Mouse (Mus musculus) heart, embryonic 12.5 days (tissue): Measurements from ENCODE around the gene Lamc1. TPM values are rescaled to one million over a fixed set of nuclear protein-coding genes. Genes with fewer than 3 reads are reported as not detected.

ENCODE experiments used
- ATAC-seq: fragments of 200-750 bp; cut with Nextera tagmentation; 2 replicates; pipeline ENCODE4 v1.8.0; 2017; ENCODE audit warnings: moderate TSS enrichment, moderate library complexity; ENCODE audit not compliant: insufficient number of reproducible peaks, low FRiP score
- H3K27ac ChIP-seq: fragments of 300-500 bp; sonication (generic); 2 replicates; pipeline ENCODE4 v1.5.1; 2016; ENCODE audit warnings: mild to moderate bottlenecking, moderate library complexity; ENCODE audit not compliant: poor library complexity, severe bottlenecking
- H3K27me3 ChIP-seq: fragments of 300-500 bp; sonication (generic); replicated peaks from 2 replicates; pipeline ENCODE4 v1.6.1; 2016; ENCODE audit warnings: mild to moderate bottlenecking, moderate library complexity
- H3K36me3 ChIP-seq: fragments of 300-500 bp; sonication (generic); 2 replicates; pipeline ENCODE4 v1.6.1; 2016; ENCODE audit warnings: mild to moderate bottlenecking, moderate library complexity
- H3K4me1 ChIP-seq: fragments of 300-500 bp; sonication (generic); replicated peaks from 2 replicates; pipeline ENCODE4 v1.6.1; 2016; ENCODE audit warnings: mild to moderate bottlenecking
- H3K4me2 ChIP-seq: fragments of 300-500 bp; sonication (generic); 2 replicates; pipeline ENCODE4 v1.6.1; 2016; ENCODE audit warnings: mild to moderate bottlenecking, moderate library complexity
- H3K4me3 ChIP-seq: fragments of 300-500 bp; sonication (generic); 2 replicates; pipeline ENCODE4 v1.5.1; 2016; ENCODE audit warnings: mild to moderate bottlenecking
- H3K9ac ChIP-seq: fragments of 300-500 bp; sonication (generic); 2 replicates; pipeline ENCODE4 v1.6.1; 2016; ENCODE audit warnings: mild to moderate bottlenecking, moderate library complexity
- H3K9me3 ChIP-seq: fragments of 300-500 bp; sonication (generic); replicated peaks from 2 replicates; pipeline ENCODE4 v1.6.1; 2016; ENCODE audit warnings: mild to moderate bottlenecking, moderate library complexity
- WGBS: fragments of 180-500 bp; shearing (Covaris S2); methylation state at CpG from one replicate; pipeline ENCODE4 v1.1.7; 2016; 5-methylcytosine and 5-hydroxymethylcytosine counted together
- polyA plus RNA-seq: library from polyadenylated mRNA; unstranded; fragments of >200 nt; fragmentation: Nextera tagmentation; extraction: Ambion mirVana; gene quantifications from 2 replicates; pipeline ENCODE4 v1.2.1, GENCODE M21; 2016

The Lamc1 gene
- polyA plus RNA-seq, 1 experiment from 2014 or later, result 134 TPM

- Histone ChIP-seq H3K27me3 (no peaks in the 10 kb centered on the region), H3K4me2 (no peak overlapping the region; the same call in 1 of the 2 replicates), H3K27ac (peak overlapping the region; percentile 83), H3K4me3 (no peak overlapping the region), H3K9ac (no peak overlapping the region), H3K36me3 (peaks cover 7% of the 10 kb centered on the region), H3K4me1 (peaks cover 82% of the 10 kb centered on the region), H3K9me3 (no peaks in the 10 kb centered on the region)
- no peak for ATAC-seq
- 41% methylated on average over 5 of the region's 5 CpGs for WGBS
Observed at GRCm38 (mm10) chr1:153266891-153267290, 65.7 kb downstream of the Lamc1 start.

- WGBS, result 62% methylated on average over 7 of the region's 7 CpGs
- no peaks in the 10 kb centered on the region for H3K9me3 ChIP-seq
- peak overlapping the region; percentile 50 for H3K27ac ChIP-seq
- no peak overlapping the region for H3K4me2 ChIP-seq
- ATAC-seq, result no peak
- no peak overlapping the region for H3K9ac ChIP-seq
- H3K4me1 ChIP-seq, result peaks cover 71% of the 10 kb centered on the region
- peaks cover 15% of the 10 kb centered on the region for H3K36me3 ChIP-seq
- H3K4me3 ChIP-seq, result no peak overlapping the region
- no peaks in the 10 kb centered on the region for H3K27me3 ChIP-seq
Observed at GRCm38 (mm10) chr1:153265579-153265978, 67.0 kb downstream of the Lamc1 start.

- 0 out of 2 replicates have a peak, but pooled peaks have one; percentile 31 for ATAC-seq
- H3K36me3 ChIP-seq, result peaks cover 17% of the 10 kb centered on the region
- peak overlapping the region; percentile 50 for H3K27ac ChIP-seq
- H3K9me3 ChIP-seq, result no peaks in the 10 kb centered on the region
- H3K4me3 ChIP-seq, result no peak overlapping the region
- H3K4me2 ChIP-seq, result no peak overlapping the region
- WGBS, result 30% methylated on average over 7 of the region's 7 CpGs
- H3K27me3 ChIP-seq, result no peaks in the 10 kb centered on the region
- peaks cover 71% of the 10 kb centered on the region for H3K4me1 ChIP-seq
- no peak overlapping the region for H3K9ac ChIP-seq
Observed at GRCm38 (mm10) chr1:153265066-153265465, 67.5 kb downstream of the Lamc1 start.

DNA sequence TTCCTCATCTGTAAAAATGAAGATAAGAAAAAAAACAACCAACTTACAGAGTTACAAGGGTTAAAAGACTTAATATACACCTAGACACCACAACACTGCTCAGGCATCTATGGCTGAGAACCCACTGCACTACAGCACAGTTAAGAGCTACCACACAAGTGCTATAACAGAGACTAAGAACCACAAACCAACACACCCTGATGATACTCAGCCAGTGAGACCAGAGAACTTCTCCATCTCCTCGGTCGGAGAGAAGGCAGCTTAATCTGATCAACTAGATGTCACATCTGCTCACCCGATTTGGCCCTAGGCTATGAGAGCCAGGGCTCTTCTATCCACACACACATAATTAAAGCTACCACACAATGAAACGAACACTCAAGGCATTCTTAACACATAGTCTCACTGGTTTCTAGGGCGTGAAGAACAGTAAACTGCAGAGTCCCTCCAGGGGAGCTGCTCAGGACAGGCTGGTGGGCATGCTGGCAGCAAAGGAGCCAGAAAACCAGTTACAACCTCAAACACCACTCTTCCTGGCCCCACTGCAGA is 72.8 kb downstream of the Lamc1 start:
- H3K9me3 ChIP-seq, result no peaks in the 10 kb centered on the region
- 68% methylated on average over 5 of the region's 5 CpGs for WGBS
- ATAC-seq, result no peak

DNA sequence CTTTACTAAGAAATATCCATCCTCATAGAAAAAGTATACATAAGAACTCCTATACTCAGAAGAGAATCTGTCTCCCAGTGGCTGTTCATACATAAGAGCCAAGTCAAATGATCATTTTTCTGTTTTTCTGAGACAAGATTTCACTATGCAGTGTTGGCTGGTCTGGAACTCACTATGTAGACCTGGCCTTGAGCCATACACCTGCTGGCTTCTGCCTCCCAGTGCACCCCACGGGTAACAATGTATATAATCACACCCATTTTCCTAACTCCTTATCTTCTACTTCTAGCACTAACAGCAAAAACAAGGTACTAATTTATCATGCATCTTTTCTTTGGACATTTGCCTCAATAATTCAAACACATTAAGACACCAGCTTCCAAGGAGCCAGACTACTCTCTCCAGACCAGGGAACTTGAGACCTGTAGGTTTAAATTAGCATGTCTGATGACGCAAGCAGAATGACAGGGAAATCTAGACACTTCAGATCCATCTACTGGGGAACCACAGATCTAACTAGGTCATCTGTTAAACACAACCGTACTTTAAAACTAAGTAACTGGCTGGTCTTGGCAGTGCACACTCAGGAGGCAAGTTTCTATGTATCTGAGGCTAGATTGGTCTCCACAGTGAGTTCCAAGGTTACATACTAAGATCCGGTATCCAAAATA is 79.9 kb downstream of the Lamc1 start:
- H3K9ac ChIP-seq, result no peak overlapping the region
- H3K9me3 ChIP-seq, result peaks cover 10% of the 10 kb centered on the region
- H3K4me3 ChIP-seq, result no peak overlapping the region
- no peak overlapping the region for H3K27ac ChIP-seq
- H3K4me2 ChIP-seq, result no peak overlapping the region
- WGBS, result 80% methylated on average over 4 of the region's 4 CpGs
- ATAC-seq, result no peak
- H3K4me1 ChIP-seq, result no peaks in the 10 kb centered on the region
- H3K36me3 ChIP-seq, result peaks cover 70% of the 10 kb centered on the region
- H3K27me3 ChIP-seq, result no peaks in the 10 kb centered on the region

More for the DNA sequence above, 72.8 kb downstream of the Lamc1 start:
- Histone ChIP-seq H3K9ac (no peak overlapping the region), H3K4me1 (peaks cover 30% of the 10 kb centered on the region), H3K4me3 (no peak overlapping the region), H3K27me3 (no peaks in the 10 kb centered on the region), H3K4me2 (no peak overlapping the region), H3K27ac (no peak overlapping the region), H3K36me3 (peaks cover 42% of the 10 kb centered on the region)

GRCm38 (mm10) chr1:153251590-153252206 is 80.9 kb downstream of the Lamc1 start:
- no peaks in the 10 kb centered on the region for H3K27me3 ChIP-seq
- no peak overlapping the region for H3K4me3 ChIP-seq
- H3K9me3 ChIP-seq, result peaks cover 10% of the 10 kb centered on the region
- H3K9ac ChIP-seq, result no peak overlapping the region
- no peak overlapping the region for H3K4me2 ChIP-seq
- 92% methylated on average over 12 of the region's 12 CpGs for WGBS
- H3K27ac ChIP-seq, result no peak overlapping the region
- H3K36me3 ChIP-seq, result peaks cover 71% of the 10 kb centered on the region
- no peaks in the 10 kb centered on the region for H3K4me1 ChIP-seq
- ATAC-seq, result no peak

DNA sequence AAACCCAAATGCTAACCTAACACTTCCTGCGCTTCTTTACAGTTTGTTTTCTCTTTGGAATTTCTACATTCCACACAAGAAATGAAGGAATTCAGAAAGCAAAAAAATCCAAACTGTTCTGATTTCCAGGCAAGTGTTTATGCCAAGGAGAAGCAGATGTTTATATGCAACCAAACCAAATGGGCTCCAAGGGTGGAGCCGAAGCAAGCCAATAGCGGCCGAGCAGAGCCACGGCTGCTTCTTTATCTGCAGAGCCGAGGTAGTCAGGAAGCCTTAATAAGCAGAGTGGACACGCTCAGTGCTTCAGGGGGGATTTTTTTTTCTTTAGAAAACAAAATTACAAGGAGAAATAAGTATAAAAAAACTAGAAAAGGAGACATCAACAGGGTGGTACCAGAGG is 91.2 kb downstream of the Lamc1 start:
- Histone ChIP-seq H3K27ac (no peak overlapping the region), H3K4me1 (peaks cover 8% of the 10 kb centered on the region; the same call in 1 of the 2 replicates), H3K9me3 (no peaks in the 10 kb centered on the region), H3K27me3 (no peaks in the 10 kb centered on the region), H3K4me2 (no peak overlapping the region), H3K4me3 (no peak overlapping the region), H3K9ac (no peak overlapping the region), H3K36me3 (peaks cover 89% of the 10 kb centered on the region)
- 67% methylated on average over 7 of the region's 7 CpGs for WGBS
- ATAC-seq, result no peak

DNA sequence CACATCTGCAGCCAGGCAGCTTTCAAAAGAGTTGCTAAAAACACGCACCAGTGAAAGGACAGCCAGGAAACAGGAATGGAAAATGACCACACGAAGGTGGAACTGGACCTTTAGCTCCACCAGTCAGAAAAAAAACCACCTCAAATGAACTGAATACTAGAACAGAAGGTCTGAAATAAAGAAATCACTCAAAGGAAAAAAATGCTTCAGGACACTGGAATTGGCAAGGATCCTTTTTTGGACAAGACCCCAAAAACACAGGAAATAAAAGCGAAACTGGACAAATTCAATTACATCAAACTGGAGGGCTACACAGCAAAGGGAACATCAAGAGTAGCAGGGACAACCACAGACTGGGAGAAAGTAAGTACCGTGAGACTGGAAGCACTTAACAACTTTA is 97.0 kb downstream of the Lamc1 start:
- peaks cover 80% of the 10 kb centered on the region for H3K36me3 ChIP-seq
- H3K27ac ChIP-seq, result peak overlapping the region; percentile 1; the same call in 1 of the 2 replicates

GRCm38 (mm10) chr1:153231681-153232080 is 100.9 kb downstream of the Lamc1 start:
- Histone ChIP-seq H3K36me3 (peaks cover 89% of the 10 kb centered on the region), H3K4me2 (no peak overlapping the region), H3K9me3 (no peaks in the 10 kb centered on the region), H3K27ac (no peak overlapping the region), H3K4me3 (no peak overlapping the region), H3K9ac (no peak overlapping the region), H3K27me3 (no peaks in the 10 kb centered on the region), H3K4me1 (no peaks in the 10 kb centered on the region)
- 86% methylated on average over 9 of the region's 9 CpGs for WGBS
- no peak for ATAC-seq

More for the DNA sequence above, 97.0 kb downstream of the Lamc1 start:
- 68% methylated on average over 4 of the region's 4 CpGs for WGBS
- no peak overlapping the region for H3K9ac ChIP-seq
- no peaks in the 10 kb centered on the region for H3K27me3 ChIP-seq
- H3K4me2 ChIP-seq, result no peak overlapping the region
- ATAC-seq, result no peak
- H3K4me1 ChIP-seq, result no peaks in the 10 kb centered on the region
- no peak overlapping the region for H3K4me3 ChIP-seq
- H3K9me3 ChIP-seq, result no peaks in the 10 kb centered on the region

DNA sequence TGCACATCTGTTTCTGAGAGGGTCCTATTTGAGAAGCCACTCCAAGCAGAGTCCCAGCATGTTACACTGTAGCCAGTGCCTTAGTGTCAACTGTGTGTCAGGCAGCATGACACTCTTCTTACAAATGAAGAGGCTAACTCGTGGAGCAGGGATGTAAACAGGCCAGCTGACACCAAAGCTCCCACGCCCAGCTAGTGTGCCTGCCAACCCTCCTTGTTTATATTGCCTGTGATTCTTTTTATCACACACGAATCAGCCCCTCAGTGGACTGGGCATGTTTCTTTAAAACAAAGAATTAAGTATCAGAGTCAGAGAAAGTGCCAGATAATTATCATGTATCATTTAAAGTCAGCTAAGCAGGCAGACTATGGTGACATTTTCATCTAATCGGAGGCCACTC is 104.7 kb downstream of the Lamc1 start:
- ATAC-seq, result no peak
- 70% methylated on average over 4 of the region's 4 CpGs for WGBS

DNA sequence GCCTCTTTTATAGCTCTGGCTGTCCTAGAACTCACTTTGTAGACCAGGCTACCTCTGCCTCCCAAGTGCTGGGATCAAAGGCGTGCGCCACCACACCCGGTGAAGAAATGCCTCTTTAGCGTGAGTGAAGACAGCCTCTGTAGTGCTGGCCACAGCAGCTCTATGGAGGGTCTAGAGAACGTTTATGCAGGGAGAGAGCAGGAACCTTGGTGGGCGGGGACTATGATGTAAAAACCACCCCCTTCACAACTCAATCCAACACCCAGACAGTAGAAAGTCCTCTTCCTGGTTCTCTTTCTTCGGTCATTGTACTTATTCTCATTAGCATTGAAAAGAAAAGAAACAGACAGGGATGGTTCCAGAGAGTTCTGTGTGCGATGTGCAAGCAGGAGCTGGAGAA is 105.5 kb downstream of the Lamc1 start:
- WGBS, result 77% methylated on average over 8 of the region's 8 CpGs
- H3K4me1 ChIP-seq, result no peaks in the 10 kb centered on the region
- H3K4me3 ChIP-seq, result no peak overlapping the region
- no peak overlapping the region for H3K4me2 ChIP-seq
- no peak overlapping the region for H3K9ac ChIP-seq
- no peaks in the 10 kb centered on the region for H3K9me3 ChIP-seq
- no peaks in the 10 kb centered on the region for H3K27me3 ChIP-seq
- no peak overlapping the region for H3K27ac ChIP-seq
- no peak for ATAC-seq
- peaks cover 88% of the 10 kb centered on the region for H3K36me3 ChIP-seq

More for the DNA sequence above, 104.7 kb downstream of the Lamc1 start:
- H3K36me3 ChIP-seq, result peaks cover 89% of the 10 kb centered on the region
- H3K27ac ChIP-seq, result no peak overlapping the region
- no peak overlapping the region for H3K9ac ChIP-seq
- H3K4me2 ChIP-seq, result no peak overlapping the region
- H3K9me3 ChIP-seq, result no peaks in the 10 kb centered on the region
- H3K27me3 ChIP-seq, result no peaks in the 10 kb centered on the region
- H3K4me1 ChIP-seq, result no peaks in the 10 kb centered on the region
- no peak overlapping the region for H3K4me3 ChIP-seq
